Mouse (Mus musculus) liver, embryonic 15.5 days (tissue): ENCODE data around the gene Noct. TPM values are rescaled to one million over a fixed set of nuclear protein-coding genes. Genes with fewer than 3 reads are reported as not detected.

Experiments used
- ATAC-seq: fragments of 200-750 bp; cut with Nextera tagmentation; 2 replicates; pipeline ENCODE4 v1.8.0; 2017; ENCODE audit warnings: moderate number of reproducible peaks, mild to moderate bottlenecking, moderate library complexity; ENCODE audit not compliant: insufficient read depth
- H3K27ac ChIP-seq: fragments of 300-500 bp; sonication (generic); replicated peaks from 2 replicates; pipeline ENCODE4 v1.5.1; 2015; ENCODE audit warnings: mild to moderate bottlenecking, inconsistent platforms
- H3K27me3 ChIP-seq: fragments of 300-500 bp; sonication (generic); 2 replicates; pipeline ENCODE4 v1.6.1; 2015; ENCODE audit warnings: mild to moderate bottlenecking, inconsistent platforms
- H3K36me3 ChIP-seq: fragments of 300-500 bp; sonication (generic); replicated peaks from 2 replicates; pipeline ENCODE4 v1.6.1; 2015; ENCODE audit warnings: moderate library complexity, mild to moderate bottlenecking, inconsistent platforms
- H3K4me1 ChIP-seq: fragments of 300-500 bp; sonication (generic); replicated peaks from 2 replicates; pipeline ENCODE4 v1.6.1; 2015; ENCODE audit warnings: inconsistent platforms
- H3K4me2 ChIP-seq: fragments of 300-500 bp; sonication (generic); 2 replicates; pipeline ENCODE4 v1.6.1; 2015; ENCODE audit warnings: moderate library complexity, mild to moderate bottlenecking, inconsistent platforms
- H3K4me3 ChIP-seq: fragments of 300-500 bp; sonication (generic); replicated peaks from 2 replicates; pipeline ENCODE4 v1.5.1; 2015; ENCODE audit warnings: mild to moderate bottlenecking, inconsistent platforms
- H3K9ac ChIP-seq: fragments of 300-500 bp; sonication (generic); 2 replicates; pipeline ENCODE4 v1.6.1; 2015; ENCODE audit warnings: moderate library complexity, mild to moderate bottlenecking, inconsistent platforms
- H3K9me3 ChIP-seq: fragments of 300-500 bp; sonication (generic); replicated peaks from 2 replicates; pipeline ENCODE4 v1.6.1; 2016; ENCODE audit warnings: inconsistent platforms
- WGBS: fragments of 180-500 bp; shearing (Covaris S2); methylation state at CpG from one replicate; pipeline ENCODE4 v1.1.7; 2015; ENCODE audit warnings: mixed read lengths; ENCODE audit not compliant: insufficient replicate concordance; 5-methylcytosine and 5-hydroxymethylcytosine counted together
- polyA plus RNA-seq: library from polyadenylated mRNA; unstranded; fragments of >200 nt; fragmentation: Nextera tagmentation; extraction: Ambion mirVana; gene quantifications from 2 replicates; pipeline ENCODE4 v1.2.1, GENCODE M21; 2015

Noct gene
- polyA plus RNA-seq, 1 experiment from 2014 or later, result 22.0 TPM

- no peak overlapping the region for H3K4me3 ChIP-seq
- H3K27me3 ChIP-seq, result peaks cover 9% of the 10 kb centered on the region
- H3K36me3 ChIP-seq, result 0 out of 2 replicates have a peak, but pooled peaks cover 2% of the 10 kb centered on the region
- no peak overlapping the region for H3K4me2 ChIP-seq
- WGBS, result 74% methylated on average over 6 of the region's 6 CpGs
- no peak overlapping the region for H3K9ac ChIP-seq
- H3K4me1 ChIP-seq, result peaks cover 32% of the 10 kb centered on the region
- H3K9me3 ChIP-seq, result no peaks in the 10 kb centered on the region
- no peak overlapping the region for H3K27ac ChIP-seq
- ATAC-seq, result no peak
These were observed 1.9 kb upstream of the Noct start for GRCm38 (mm10) chr3:51222302-51222701.

- WGBS, result 54% methylated on average over 10 of the region's 10 CpGs
These were observed 1.3 kb upstream of the Noct start for GRCm38 (mm10) chr3:51222834-51223460.

GRCm38 (mm10) chr3:51223556-51223955, 691 bp upstream of the Noct start:
- peaks cover 9% of the 10 kb centered on the region for H3K27me3 ChIP-seq
- H3K9ac ChIP-seq, result peak overlapping the region; percentile 99
- peaks cover 45% of the 10 kb centered on the region for H3K4me1 ChIP-seq
- WGBS, result 40% methylated on average over 5 of the region's 5 CpGs
- peak overlapping the region; percentile 99; the same call in 1 of the 2 replicates for H3K27ac ChIP-seq
- peak overlapping the region; percentile 92 for H3K4me2 ChIP-seq
- H3K9me3 ChIP-seq, result no peaks in the 10 kb centered on the region
- H3K36me3 ChIP-seq, result peaks cover 8% of the 10 kb centered on the region; the same call in 1 of the 2 replicates
- peak overlapping the region; percentile 96 for H3K4me3 ChIP-seq
- ATAC-seq, result no peak

More at GRCm38 (mm10) chr3:51222834-51223460, 1.3 kb upstream of the Noct start:
- no peak overlapping the region for H3K27ac ChIP-seq
- 0 out of 2 replicates have a peak, but pooled peaks cover 6% of the 10 kb centered on the region for H3K36me3 ChIP-seq
- peaks cover 9% of the 10 kb centered on the region for H3K27me3 ChIP-seq
- H3K4me3 ChIP-seq, result no peak overlapping the region
- no peak for ATAC-seq
- 0 out of 2 replicates have a peak overlapping the region, but pooled peaks have one; percentile 92 for H3K4me2 ChIP-seq
- H3K9me3 ChIP-seq, result no peaks in the 10 kb centered on the region
- peaks cover 39% of the 10 kb centered on the region for H3K4me1 ChIP-seq
- H3K9ac ChIP-seq, result no peak overlapping the region

GRCm38 (mm10) chr3:51225226-51225750, 1.0 kb downstream of the Noct start:
- Histone ChIP-seq H3K4me2 (peak overlapping the region; percentile 92), H3K4me3 (peak overlapping the region; percentile 96), H3K9me3 (no peaks in the 10 kb centered on the region), H3K4me1 (peaks cover 62% of the 10 kb centered on the region), H3K9ac (peak overlapping the region; percentile 99), H3K36me3 (peaks cover 15% of the 10 kb centered on the region; the same call in 1 of the 2 replicates), H3K27ac (peak overlapping the region; percentile 99), H3K27me3 (peaks cover 9% of the 10 kb centered on the region)
- WGBS, result under 1% methylated on average over 35 of the region's 39 CpGs
- ATAC-seq, result peak; percentile 5

GRCm38 (mm10) chr3:51225979-51226378, 1.7 kb downstream of the Noct start:
- no peaks in the 10 kb centered on the region for H3K9me3 ChIP-seq
- peak overlapping the region; percentile 99 for H3K27ac ChIP-seq
- WGBS, result 70% methylated on average over 10 of the region's 10 CpGs
- peak overlapping the region; percentile 99 for H3K9ac ChIP-seq
- peaks cover 69% of the 10 kb centered on the region for H3K4me1 ChIP-seq
- no peak for ATAC-seq
- H3K4me3 ChIP-seq, result peak overlapping the region; percentile 96
- peaks cover 15% of the 10 kb centered on the region; the same call in 1 of the 2 replicates for H3K36me3 ChIP-seq
- peak overlapping the region; percentile 92 for H3K4me2 ChIP-seq
- peaks cover 9% of the 10 kb centered on the region for H3K27me3 ChIP-seq

- peak overlapping the region; percentile 92 for H3K4me2 ChIP-seq
- peaks cover 9% of the 10 kb centered on the region for H3K27me3 ChIP-seq
- WGBS, result 16% methylated on average over 3 of the region's 3 CpGs
- H3K9me3 ChIP-seq, result no peaks in the 10 kb centered on the region
- peaks cover 15% of the 10 kb centered on the region; the same call in 1 of the 2 replicates for H3K36me3 ChIP-seq
- no peak for ATAC-seq
- peak overlapping the region; percentile 99 for H3K9ac ChIP-seq
- peaks cover 75% of the 10 kb centered on the region for H3K4me1 ChIP-seq
- peak overlapping the region; percentile 96 for H3K4me3 ChIP-seq
- H3K27ac ChIP-seq, result peak overlapping the region; percentile 99
These were observed 2.4 kb downstream of the Noct start for GRCm38 (mm10) chr3:51226601-51227000.

GRCm38 (mm10) chr3:51228038-51228820, 4.0 kb downstream of the Noct start:
- WGBS, result 47% methylated on average over 10 of the region's 10 CpGs
- Histone ChIP-seq H3K36me3 (peaks cover 20% of the 10 kb centered on the region), H3K4me1 (peaks cover 86% of the 10 kb centered on the region), H3K4me2 (peak overlapping the region; percentile 92), H3K9me3 (no peaks in the 10 kb centered on the region), H3K27ac (peak overlapping the region; percentile 99), H3K4me3 (peak overlapping the region; percentile 96), H3K9ac (peak overlapping the region; percentile 99), H3K27me3 (no peaks in the 10 kb centered on the region)
- ATAC-seq, result no peak

GRCm38 (mm10) chr3:51228821-51229205, 4.6 kb downstream of the Noct start:
- WGBS, result 74% methylated on average over 9 of the region's 9 CpGs
- Histone ChIP-seq H3K9me3 (no peaks in the 10 kb centered on the region), H3K4me1 (peaks cover 86% of the 10 kb centered on the region), H3K27me3 (no peaks in the 10 kb centered on the region), H3K9ac (peak overlapping the region; percentile 99), H3K36me3 (peaks cover 25% of the 10 kb centered on the region), H3K4me2 (peak overlapping the region; percentile 92), H3K27ac (peak overlapping the region; percentile 99), H3K4me3 (peak overlapping the region; percentile 96)
- no peak for ATAC-seq

- Histone ChIP-seq H3K9me3 (no peaks in the 10 kb centered on the region), H3K4me1 (peaks cover 86% of the 10 kb centered on the region), H3K27ac (peak overlapping the region; percentile 99), H3K9ac (peak overlapping the region; percentile 99; the same call in 1 of the 2 replicates), H3K36me3 (peaks cover 27% of the 10 kb centered on the region), H3K4me3 (peak overlapping the region; percentile 96), H3K4me2 (peak overlapping the region; percentile 92), H3K27me3 (no peaks in the 10 kb centered on the region)
- no peak for ATAC-seq
- 48% methylated on average over 3 of the region's 3 CpGs for WGBS
These were observed 5.0 kb downstream of the Noct start for GRCm38 (mm10) chr3:51229226-51229625.

GRCm38 (mm10) chr3:51230146-51230835, 6.0 kb downstream of the Noct start:
- 28% methylated on average over 6 of the region's 6 CpGs for WGBS
- peak overlapping the region; percentile 35 for H3K4me3 ChIP-seq
- peaks cover 95% of the 10 kb centered on the region for H3K4me1 ChIP-seq
- peak overlapping the region; percentile 99 for H3K27ac ChIP-seq
- no peaks in the 10 kb centered on the region for H3K27me3 ChIP-seq
- H3K36me3 ChIP-seq, result peaks cover 34% of the 10 kb centered on the region
- peak; percentile 90 for ATAC-seq
- peak overlapping the region; percentile 49 for H3K9ac ChIP-seq
- H3K9me3 ChIP-seq, result no peaks in the 10 kb centered on the region
- peak overlapping the region; percentile 92 for H3K4me2 ChIP-seq
